Mouse (Mus musculus) heart, embryonic 12.5 days (tissue): ENCODE results near the gene Mllt10. TPM values are rescaled to one million over a fixed set of nuclear protein-coding genes. Genes with fewer than 3 reads are reported as not detected.
"Not testable (repeated sequence)": the region's sequence is repeated elsewhere in the genome, so short reads cannot be mapped to it uniquely, and the experiment has no call there.

Experiments
- ATAC-seq: fragments of 200-750 bp; cut with Nextera tagmentation; 2 replicates; pipeline ENCODE4 v1.8.0; 2017; ENCODE audit warnings: moderate TSS enrichment, moderate library complexity; ENCODE audit not compliant: insufficient number of reproducible peaks, low FRiP score
- H3K27ac ChIP-seq: fragments of 300-500 bp; sonication (generic); 2 replicates; pipeline ENCODE4 v1.5.1; 2016; ENCODE audit warnings: mild to moderate bottlenecking, moderate library complexity; ENCODE audit not compliant: poor library complexity, severe bottlenecking
- H3K27me3 ChIP-seq: fragments of 300-500 bp; sonication (generic); replicated peaks from 2 replicates; pipeline ENCODE4 v1.6.1; 2016; ENCODE audit warnings: mild to moderate bottlenecking, moderate library complexity
- H3K36me3 ChIP-seq: fragments of 300-500 bp; sonication (generic); 2 replicates; pipeline ENCODE4 v1.6.1; 2016; ENCODE audit warnings: mild to moderate bottlenecking, moderate library complexity
- H3K4me1 ChIP-seq: fragments of 300-500 bp; sonication (generic); replicated peaks from 2 replicates; pipeline ENCODE4 v1.6.1; 2016; ENCODE audit warnings: mild to moderate bottlenecking
- H3K4me2 ChIP-seq: fragments of 300-500 bp; sonication (generic); 2 replicates; pipeline ENCODE4 v1.6.1; 2016; ENCODE audit warnings: mild to moderate bottlenecking, moderate library complexity
- H3K4me3 ChIP-seq: fragments of 300-500 bp; sonication (generic); 2 replicates; pipeline ENCODE4 v1.5.1; 2016; ENCODE audit warnings: mild to moderate bottlenecking
- H3K9ac ChIP-seq: fragments of 300-500 bp; sonication (generic); 2 replicates; pipeline ENCODE4 v1.6.1; 2016; ENCODE audit warnings: mild to moderate bottlenecking, moderate library complexity
- H3K9me3 ChIP-seq: fragments of 300-500 bp; sonication (generic); replicated peaks from 2 replicates; pipeline ENCODE4 v1.6.1; 2016; ENCODE audit warnings: mild to moderate bottlenecking, moderate library complexity
- WGBS: fragments of 180-500 bp; shearing (Covaris S2); methylation state at CpG from one replicate; pipeline ENCODE4 v1.1.7; 2016; 5-methylcytosine and 5-hydroxymethylcytosine counted together
- polyA plus RNA-seq: library from polyadenylated mRNA; unstranded; fragments of >200 nt; fragmentation: Nextera tagmentation; extraction: Ambion mirVana; gene quantifications from 2 replicates; pipeline ENCODE4 v1.2.1, GENCODE M21; 2016

Gene Mllt10
- polyA plus RNA-seq, 1 experiment from 2014 or later: 37.1 TPM

- under 1% methylated on average over 60 of the region's 85 CpGs for WGBS
- ATAC-seq: peak; percentile 83
Measured at GRCm38 (mm10) chr2:18064941-18065707, 10.1 kb downstream of the Mllt10 start.

GRCm38 (mm10) chr2:18065708-18066030 lies 10.6 kb downstream of the Mllt10 start:
- Histone ChIP-seq H3K4me3 (peak overlapping the region; percentile 95), H3K9me3 (no peaks in the 10 kb centered on the region), H3K27ac (peak overlapping the region; percentile 100), H3K27me3 (no peaks in the 10 kb centered on the region), H3K36me3 (peaks cover 12% of the 10 kb centered on the region), H3K4me2 (peak overlapping the region; percentile 78), H3K4me1 (peaks cover 7% of the 10 kb centered on the region), H3K9ac (peak overlapping the region; percentile 100)
- 4% methylated on average over 6 of the region's 6 CpGs for WGBS
- ATAC-seq: no peak; the same call in 1 of the 2 replicates

More at GRCm38 (mm10) chr2:18064941-18065707, 10.1 kb downstream of the Mllt10 start:
- H3K4me2 ChIP-seq: peak overlapping the region; percentile 78
- peak overlapping the region; percentile 95 for H3K4me3 ChIP-seq
- peak overlapping the region; percentile 100 for H3K27ac ChIP-seq
- peak overlapping the region; percentile 100 for H3K9ac ChIP-seq
- H3K27me3 ChIP-seq: no peaks in the 10 kb centered on the region
- H3K36me3 ChIP-seq: peaks cover 12% of the 10 kb centered on the region
- H3K9me3 ChIP-seq: no peaks in the 10 kb centered on the region
- peaks cover 7% of the 10 kb centered on the region for H3K4me1 ChIP-seq

- peak overlapping the region; percentile 95; the same call in 1 of the 2 replicates for H3K4me3 ChIP-seq
Measured at GRCm38 (mm10) chr2:18066436-18066835, 11.4 kb downstream of the Mllt10 start.

GRCm38 (mm10) chr2:18068071-18068796 lies 13.2 kb downstream of the Mllt10 start:
- Histone ChIP-seq H3K9ac (no peak overlapping the region), H3K27me3 (no peaks in the 10 kb centered on the region), H3K27ac (0 out of 2 replicates have a peak overlapping the region, but pooled peaks have one; percentile 16), H3K36me3 (peaks cover 24% of the 10 kb centered on the region), H3K4me2 (no peak overlapping the region), H3K9me3 (no peaks in the 10 kb centered on the region), H3K4me3 (no peak overlapping the region), H3K4me1 (peaks cover 7% of the 10 kb centered on the region)
- ATAC-seq: no peak
- 96% methylated on average over 4 of the region's 4 CpGs for WGBS

More at GRCm38 (mm10) chr2:18066436-18066835, 11.4 kb downstream of the Mllt10 start:
- Histone ChIP-seq H3K9ac (0 out of 2 replicates have a peak overlapping the region, but pooled peaks have one; percentile 36), H3K27ac (peak overlapping the region; percentile 100; the same call in 1 of the 2 replicates), H3K4me2 (peak overlapping the region; percentile 78), H3K36me3 (peaks cover 14% of the 10 kb centered on the region), H3K9me3 (no peaks in the 10 kb centered on the region), H3K4me1 (peaks cover 7% of the 10 kb centered on the region), H3K27me3 (no peaks in the 10 kb centered on the region)
- ATAC-seq: no peak

GRCm38 (mm10) chr2:18071947-18072346 lies 16.9 kb downstream of the Mllt10 start:
- H3K9ac ChIP-seq: no peak overlapping the region
- WGBS: 94% methylated on average over 2 of the region's 2 CpGs
- H3K36me3 ChIP-seq: peaks cover 46% of the 10 kb centered on the region
- H3K27me3 ChIP-seq: no peaks in the 10 kb centered on the region
- H3K9me3 ChIP-seq: no peaks in the 10 kb centered on the region
- H3K4me2 ChIP-seq: no peak overlapping the region
- H3K4me3 ChIP-seq: no peak overlapping the region
- ATAC-seq: no peak
- H3K4me1 ChIP-seq: no peaks in the 10 kb centered on the region
- no peak overlapping the region for H3K27ac ChIP-seq

- Histone ChIP-seq H3K4me3 (no peak overlapping the region), H3K9me3 (no peaks in the 10 kb centered on the region), H3K27ac (0 out of 2 replicates have a peak overlapping the region, but pooled peaks have one; percentile 6), H3K36me3 (peaks cover 64% of the 10 kb centered on the region), H3K9ac (no peak overlapping the region), H3K4me1 (no peaks in the 10 kb centered on the region), H3K4me2 (no peak overlapping the region), H3K27me3 (no peaks in the 10 kb centered on the region)
- 84% methylated on average over 2 of the region's 2 CpGs for WGBS
- ATAC-seq: no peak
Measured at GRCm38 (mm10) chr2:18080182-18080860, 25.3 kb downstream of the Mllt10 start.

GRCm38 (mm10) chr2:18087695-18088094 lies 32.7 kb downstream of the Mllt10 start:
- peaks cover 78% of the 10 kb centered on the region for H3K36me3 ChIP-seq
- not testable (repeated sequence) for H3K4me1 ChIP-seq, H3K27ac ChIP-seq, H3K4me3 ChIP-seq, H3K9me3 ChIP-seq, ATAC-seq, H3K4me2 ChIP-seq, H3K27me3 ChIP-seq, H3K9ac ChIP-seq
- 92% methylated on average over 3 of the region's 3 CpGs for WGBS

- no peak overlapping the region for H3K4me2 ChIP-seq
- no peaks in the 10 kb centered on the region for H3K27me3 ChIP-seq
- peaks cover 6% of the 10 kb centered on the region; the same call in 1 of the 2 replicates for H3K4me1 ChIP-seq
- H3K36me3 ChIP-seq: peaks cover 53% of the 10 kb centered on the region
- H3K4me3 ChIP-seq: no peak overlapping the region
- WGBS: 87% methylated on average over 1 of the region's 1 CpGs
- H3K27ac ChIP-seq: peak overlapping the region; percentile 33; the same call in 1 of the 2 replicates
- no peak overlapping the region for H3K9ac ChIP-seq
- ATAC-seq: no peak
- no peaks in the 10 kb centered on the region for H3K9me3 ChIP-seq
Measured at GRCm38 (mm10) chr2:18093858-18094257, 38.8 kb downstream of the Mllt10 start.

- H3K27ac ChIP-seq: peak overlapping the region; percentile 33; the same call in 1 of the 2 replicates
- ATAC-seq: no peak
- H3K36me3 ChIP-seq: peaks cover 49% of the 10 kb centered on the region
- no peaks in the 10 kb centered on the region for H3K27me3 ChIP-seq
- peaks cover 6% of the 10 kb centered on the region; the same call in 1 of the 2 replicates for H3K4me1 ChIP-seq
- H3K9me3 ChIP-seq: no peaks in the 10 kb centered on the region
- no peak overlapping the region for H3K4me2 ChIP-seq
- no peak overlapping the region for H3K9ac ChIP-seq
- H3K4me3 ChIP-seq: no peak overlapping the region
Measured at GRCm38 (mm10) chr2:18094319-18094718, 39.3 kb downstream of the Mllt10 start.

- H3K9ac ChIP-seq: no peak overlapping the region
- H3K36me3 ChIP-seq: peaks cover 50% of the 10 kb centered on the region
- no peak overlapping the region for H3K4me2 ChIP-seq
- H3K27ac ChIP-seq: no peak overlapping the region
- WGBS: 79% methylated on average over 2 of the region's 2 CpGs
- peaks cover 6% of the 10 kb centered on the region; the same call in 1 of the 2 replicates for H3K4me1 ChIP-seq
- ATAC-seq: no peak
- no peak overlapping the region for H3K4me3 ChIP-seq
- H3K27me3 ChIP-seq: no peaks in the 10 kb centered on the region
- H3K9me3 ChIP-seq: no peaks in the 10 kb centered on the region
Measured at GRCm38 (mm10) chr2:18095804-18096203, 40.8 kb downstream of the Mllt10 start.

GRCm38 (mm10) chr2:18100914-18101313 lies 45.9 kb downstream of the Mllt10 start:
- H3K9ac ChIP-seq: no peak overlapping the region
- no peak overlapping the region for H3K4me3 ChIP-seq
- no peak overlapping the region for H3K4me2 ChIP-seq
- no peak overlapping the region for H3K27ac ChIP-seq
- no peaks in the 10 kb centered on the region for H3K4me1 ChIP-seq
- peaks cover 39% of the 10 kb centered on the region for H3K36me3 ChIP-seq
- H3K27me3 ChIP-seq: no peaks in the 10 kb centered on the region
- ATAC-seq: no peak
- H3K9me3 ChIP-seq: no peaks in the 10 kb centered on the region
- 87% methylated on average over 2 of the region's 2 CpGs for WGBS
